Mouse (Mus musculus) heart, postnatal 0 days (tissue): Measurements from ENCODE around the gene Cd72. TPM values are rescaled to one million over a fixed set of nuclear protein-coding genes. Genes with fewer than 3 reads are reported as not detected.

Experiments used
- ATAC-seq: fragments of 200-750 bp; cut with Nextera tagmentation; 2 replicates; pipeline ENCODE4 v1.8.0; 2017; ENCODE audit warnings: low read depth, moderate number of reproducible peaks, moderate library complexity; ENCODE audit not compliant: insufficient read depth
- DNase-seq: peaks from one replicate; pipeline ENCODE4 v3.0.0-alpha.2; 2016; ENCODE audit warnings: low spot score
- H3K27ac ChIP-seq: fragments of 300-500 bp; sonication (generic); 2 replicates; pipeline ENCODE4 v1.5.1; 2014; ENCODE audit warnings: low read depth, mild to moderate bottlenecking
- H3K27me3 ChIP-seq: fragments of 300-500 bp; sonication (generic); 2 replicates; pipeline ENCODE4 v1.6.1; 2014; ENCODE audit warnings: low read length, mixed read lengths; ENCODE audit not compliant: control insufficient read depth, insufficient read depth
- H3K36me3 ChIP-seq: fragments of 300-500 bp; sonication (generic); replicated peaks from 2 replicates; pipeline ENCODE4 v1.6.1; 2014; ENCODE audit warnings: low read length, mixed read lengths; ENCODE audit not compliant: control insufficient read depth, insufficient read depth
- H3K4me1 ChIP-seq: fragments of 300-500 bp; sonication (generic); 2 replicates; pipeline ENCODE4 v1.6.1; 2014; ENCODE audit warnings: antibody characterized with exemption; ENCODE audit not compliant: control insufficient read depth, insufficient read depth
- H3K4me2 ChIP-seq: fragments of 300-500 bp; sonication (generic); 2 replicates; pipeline ENCODE4 v1.6.1; 2014; ENCODE audit warnings: low read depth, mild to moderate bottlenecking, low read length, moderate library complexity
- H3K4me3 ChIP-seq: fragments of 300-500 bp; sonication (generic); 2 replicates; pipeline ENCODE4 v1.5.1; 2014; ENCODE audit warnings: low read depth, low read length
- H3K9ac ChIP-seq: fragments of 300-500 bp; sonication (generic); replicated peaks from 2 replicates; pipeline ENCODE4 v1.6.1; 2014; ENCODE audit warnings: low read depth, low read length, mixed read lengths
- H3K9me3 ChIP-seq: fragments of 300-500 bp; sonication (generic); replicated peaks from 2 replicates; pipeline ENCODE4 v1.6.1; 2016; ENCODE audit warnings: low read length; ENCODE audit not compliant: control insufficient read depth
- CTCF ChIP-seq: IDR thresholded peaks from 2 replicates; pipeline ENCODE4 v1.5.1; 2016; ENCODE audit warnings: antibody characterized with exemption, control low read depth, low read depth
- EP300 ChIP-seq: IDR thresholded peaks from 2 replicates; pipeline ENCODE4 v1.6.1; 2016; ENCODE audit warnings: antibody characterized with exemption, low read depth
- WGBS: fragments of 180-500 bp; shearing (Covaris S2); extraction: QIAGEN DNeasy Blood & Tissue Kit; methylation state at CpG from one replicate; pipeline ENCODE4 v1.1.7; 2014; 5-methylcytosine and 5-hydroxymethylcytosine counted together
- polyA plus RNA-seq: library from polyadenylated mRNA; unstranded; fragments of >200 nt; fragmentation: Nextera tagmentation; extraction: Ambion mirVana; gene quantifications from 2 replicates; pipeline ENCODE4 v1.2.1, GENCODE M21; 2015
- total RNA-seq: library from RNA; depleted of rRNA; stranded (reverse); fragments of >200 nt; gene quantifications from 2 replicates; pipeline ENCODE4 v1.2.3, GENCODE M21; 2014; ENCODE audit warnings: low replicate concordance

The Cd72 gene
- total and polyA plus RNA-seq, 2 experiments from 2014 or later, result 0.08 to 3.4 TPM

- Histone ChIP-seq H3K27ac (no peak overlapping the region), H3K4me3 (no peak overlapping the region), H3K4me2 (no peak overlapping the region), H3K9ac (no peak overlapping the region), H3K27me3 (no peaks in the 10 kb centered on the region), H3K36me3 (peaks cover 57% of the 10 kb centered on the region), H3K9me3 (no peaks in the 10 kb centered on the region), H3K4me1 (no peaks in the 10 kb centered on the region)
- no peak for DNase-seq
- TF ChIP-seq CTCF (no peak), EP300 (no peak)
- 71% methylated on average over 10 of the region's 10 CpGs for WGBS
- ATAC-seq, result no peak
Measured at GRCm38 (mm10) chr4:43426487-43426886, 27.9 kb downstream of the Cd72 start.

- Histone ChIP-seq H3K27ac (no peak overlapping the region), H3K9ac (no peak overlapping the region), H3K4me1 (no peaks in the 10 kb centered on the region), H3K4me3 (no peak overlapping the region), H3K9me3 (no peaks in the 10 kb centered on the region), H3K4me2 (no peak overlapping the region), H3K36me3 (peaks cover 58% of the 10 kb centered on the region), H3K27me3 (no peaks in the 10 kb centered on the region)
- no peak for ATAC-seq
- DNase-seq, result no peak
- WGBS, result 63% methylated on average over 31 of the region's 31 CpGs
- TF ChIP-seq EP300, result no peak
- no peak for TF ChIP-seq CTCF
Measured at GRCm38 (mm10) chr4:43425648-43426380, 28.6 kb downstream of the Cd72 start.

- no peaks in the 10 kb centered on the region for H3K27me3 ChIP-seq
Measured at GRCm38 (mm10) chr4:43425197-43425596, 29.2 kb downstream of the Cd72 start.

GRCm38 (mm10) chr4:43424072-43424471, 30.4 kb downstream of the Cd72 start:
- ATAC-seq (no peak), DNase-seq (no peak)
- no peak overlapping the region for H3K27ac ChIP-seq
- 81% methylated on average over 9 of the region's 9 CpGs for WGBS
- H3K27me3 ChIP-seq, result no peaks in the 10 kb centered on the region
- H3K9ac ChIP-seq, result no peak overlapping the region
- no peak overlapping the region for H3K4me2 ChIP-seq
- peaks cover 4% of the 10 kb centered on the region; the same call in 1 of the 2 replicates for H3K4me1 ChIP-seq
- peaks cover 58% of the 10 kb centered on the region for H3K36me3 ChIP-seq
- no peak for TF ChIP-seq CTCF
- no peak for TF ChIP-seq EP300
- no peaks in the 10 kb centered on the region for H3K9me3 ChIP-seq
- no peak overlapping the region for H3K4me3 ChIP-seq

More at GRCm38 (mm10) chr4:43425197-43425596, 29.2 kb downstream of the Cd72 start:
- Histone ChIP-seq H3K4me3 (no peak overlapping the region), H3K27ac (no peak overlapping the region), H3K4me1 (no peaks in the 10 kb centered on the region), H3K36me3 (peaks cover 58% of the 10 kb centered on the region), H3K9me3 (no peaks in the 10 kb centered on the region), H3K4me2 (no peak overlapping the region), H3K9ac (no peak overlapping the region)
- TF ChIP-seq CTCF, result no peak
- TF ChIP-seq EP300, result no peak
- WGBS, result 57% methylated on average over 14 of the region's 14 CpGs
- DNase-seq, result no peak
- ATAC-seq, result no peak

- DNase-seq (no peak), ATAC-seq (no peak)
- H3K4me3 ChIP-seq, result no peak overlapping the region
- H3K27me3 ChIP-seq, result no peaks in the 10 kb centered on the region
- H3K9ac ChIP-seq, result no peak overlapping the region
- no peak overlapping the region for H3K27ac ChIP-seq
- H3K9me3 ChIP-seq, result no peaks in the 10 kb centered on the region
- 79% methylated on average over 20 of the region's 20 CpGs for WGBS
- no peak for TF ChIP-seq CTCF
- H3K4me2 ChIP-seq, result no peak overlapping the region
- peaks cover 8% of the 10 kb centered on the region; the same call in 1 of the 2 replicates for H3K4me1 ChIP-seq
- H3K36me3 ChIP-seq, result peaks cover 58% of the 10 kb centered on the region
Measured at GRCm38 (mm10) chr4:43423267-43423934, 31.0 kb downstream of the Cd72 start.
